Mouse (Mus musculus) left cerebral cortex, adult 6 months (tissue): ENCODE data around the gene 1110017D15Rik. TPM values are rescaled to one million over a fixed set of nuclear protein-coding genes. Genes with fewer than 3 reads are reported as not detected.

Experiments
- long read RNA-seq, 2 experiments: library from polyadenylated mRNA; unstranded; transcript quantifications; one replicate each; pipeline ENCODE4 v2.0.0; 2019 to 2020
- polyA plus RNA-seq: library from polyadenylated mRNA; unstranded; fragments of <200 nt; fragmentation: Nextera tagmentation; gene quantifications from 2 replicates; pipeline ENCODE4 v1.2.3, GENCODE M21; 2021

Gene 1110017D15Rik
- polyA plus RNA-seq: 6.9 and 10.6 TPM in 2 replicates
- long read RNA-seq, experiment 1, partial matches to known transcripts: 0 of 2 reads
- long read RNA-seq, experiment 1, other reads (novel, unspliced or antisense): 1 of 2 reads
- long read RNA-seq, experiment 2, partial matches to known transcripts: 0 of 2 reads
- long read RNA-seq, experiment 2, other reads (novel, unspliced or antisense): 0 of 2 reads

DNA sequence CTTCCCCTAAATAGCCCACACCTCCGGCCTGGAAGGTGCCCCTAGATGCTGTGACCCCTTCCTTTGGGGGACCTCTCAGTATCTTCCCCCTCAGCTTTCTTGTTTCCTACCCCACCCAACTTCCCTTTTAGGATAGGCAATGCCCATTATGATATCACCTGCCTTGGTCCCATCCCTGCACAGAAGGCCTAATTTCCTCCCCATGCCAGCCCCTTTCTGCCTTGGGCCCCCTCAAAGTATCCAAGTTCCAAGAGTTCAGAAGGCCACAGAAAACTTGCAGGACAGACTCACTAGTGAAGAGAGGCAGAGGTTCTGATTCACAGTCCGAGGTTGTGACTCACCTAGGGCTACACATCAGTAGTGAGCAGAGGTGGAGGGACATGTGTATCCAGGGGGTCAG, at the start of gene 1110017D15Rik:
1110017D15Rik (minus strand) TSS at position 101 of the 400 bp plus-strand sequence.

DNA sequence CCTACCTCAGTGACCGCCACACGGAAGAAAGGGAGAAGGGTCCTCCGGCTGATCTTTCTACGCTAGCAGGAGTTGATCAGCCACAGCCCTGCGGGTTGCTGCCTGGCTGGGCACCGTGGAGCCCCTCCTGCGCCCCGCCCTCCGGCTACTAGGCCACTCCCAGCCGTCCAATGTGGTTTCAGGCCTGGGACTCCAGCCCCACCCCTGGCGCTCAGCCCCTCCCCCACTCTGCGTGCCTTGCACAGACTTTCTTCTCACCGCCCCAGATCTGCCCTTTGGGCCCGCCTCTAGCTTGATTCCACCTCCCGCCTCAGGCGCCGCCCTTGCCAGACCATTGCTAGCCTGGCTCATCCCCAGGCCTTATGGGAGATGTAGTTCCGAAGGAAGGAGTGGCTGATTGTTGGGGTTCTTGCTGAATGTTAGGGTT, 14.1 kb downstream of the 1110017D15Rik start, which contains the start of gene AI464131:
AI464131 (minus strand) TSS at position 91 of the 427 bp plus-strand sequence.

DNA sequence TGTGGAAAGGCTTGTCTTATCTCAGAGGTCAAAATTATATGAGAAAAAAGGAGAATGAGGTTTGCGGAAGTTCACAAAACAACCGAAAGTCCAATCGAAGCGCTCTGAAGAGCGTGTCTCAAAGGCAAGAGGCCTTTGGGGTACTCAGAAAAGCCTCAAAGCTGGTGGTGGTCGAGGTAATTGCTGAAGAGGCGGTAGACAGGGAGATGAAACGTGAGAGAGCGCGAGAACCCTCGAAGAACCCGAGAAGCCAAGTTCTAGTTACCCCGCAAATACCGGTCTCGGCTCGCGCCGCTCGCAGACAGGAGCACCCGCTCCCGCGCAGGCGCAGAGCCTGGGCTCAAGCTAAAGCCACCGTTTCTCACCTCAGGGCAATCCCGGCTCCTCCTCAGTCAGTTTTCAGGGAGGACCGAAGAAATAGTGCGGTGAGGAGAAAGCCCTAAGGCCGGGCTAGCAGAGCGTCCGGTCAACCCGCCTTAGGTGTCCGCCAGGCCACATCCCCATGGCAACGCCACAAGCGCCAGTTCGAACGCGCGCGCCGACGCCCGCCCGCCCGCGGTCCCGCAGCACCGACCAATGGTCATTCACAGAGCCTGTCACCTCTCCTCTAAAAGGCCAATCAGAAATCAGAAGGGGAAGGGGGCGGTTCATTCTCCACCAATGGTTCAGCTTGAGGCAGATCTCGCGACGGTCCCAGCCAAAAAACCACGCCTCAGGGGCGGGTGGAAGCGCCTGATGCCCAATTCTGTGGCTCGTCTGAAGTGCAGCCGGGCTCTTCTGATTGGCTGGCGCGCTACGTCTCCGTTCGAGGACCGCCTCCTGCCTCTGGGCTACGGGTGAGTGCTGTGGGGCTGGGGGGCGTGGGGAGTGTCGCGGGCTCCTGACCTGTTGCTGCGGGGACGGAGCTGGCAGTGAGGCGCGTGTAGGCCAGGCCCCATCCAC, 52.5 kb downstream of the 1110017D15Rik start, which contains the start of the genes Kif24 and Nudt2:
Kif24 (minus strand) TSS at position 543 of the 942 bp plus-strand sequence.
Nudt2 (plus strand) TSS at position 807 of the 942 bp plus-strand sequence.

Other genes starting within 250 kb of the 1110017D15Rik start
- 13.3 and 15.6 TPM in 2 replicates for gene Ubap2, start 242.2 kb downstream of the 1110017D15Rik start, polyA plus RNA-seq
- gene Dcaf12, start 202.4 kb downstream of the 1110017D15Rik start, polyA plus RNA-seq: 28.9 and 29.7 TPM in 2 replicates
- 22.8 and 30.4 TPM in 2 replicates for gene Ubap1, start 168.3 kb downstream of the 1110017D15Rik start, polyA plus RNA-seq
- gene Kif24, start 52.4 kb downstream of the 1110017D15Rik start, polyA plus RNA-seq: 0.27 and 0.65 TPM in 2 replicates
- 88.6 and 102 TPM in 2 replicates for gene Nudt2, start 52.2 kb downstream of the 1110017D15Rik start, polyA plus RNA-seq
- gene AI464131, start 14.3 kb downstream of the 1110017D15Rik start, polyA plus RNA-seq: 14.3 and 15.9 TPM in 2 replicates
- gene Fam219a, start 52.2 kb upstream of the 1110017D15Rik start, polyA plus RNA-seq: 19.0 and 30.9 TPM in 2 replicates
- 4.4 and 6.1 TPM in 2 replicates for gene Dnaic1, start 52.4 kb upstream of the 1110017D15Rik start, polyA plus RNA-seq
- 60.8 and 85.8 TPM in 2 replicates for gene Enho, start 123.0 kb upstream of the 1110017D15Rik start, polyA plus RNA-seq
- 9.3 and 54.4 TPM in 2 replicates for gene Cntfr, start 179.8 kb upstream of the 1110017D15Rik start, polyA plus RNA-seq
- 44.0 and 45.9 TPM in 2 replicates for gene Il11ra1, start 182.7 kb upstream of the 1110017D15Rik start, polyA plus RNA-seq
- gene Rpp25l, start 196.2 kb upstream of the 1110017D15Rik start, polyA plus RNA-seq: 58.7 and 59.1 TPM in 2 replicates
- 305 and 362 TPM in 2 replicates for gene Dctn3, start 205.8 kb upstream of the 1110017D15Rik start, polyA plus RNA-seq
- gene Arid3c, start 213.8 kb upstream of the 1110017D15Rik start, polyA plus RNA-seq: 0.15 and 0.20 TPM in 2 replicates
- gene Galt, start 237.9 kb upstream of the 1110017D15Rik start, polyA plus RNA-seq: 67.8 and 70.7 TPM in 2 replicates
- 28.7 and 53.6 TPM in 2 replicates for gene Sigmar1, start 238.8 kb upstream of the 1110017D15Rik start, polyA plus RNA-seq